Mouse (Mus musculus) spleen, adult 2 months (tissue): ENCODE measurements around the gene Tbkbp1.

Experiments
- CTCF ChIP-seq: fragments of 200-500 bp; IDR thresholded peaks from 2 replicates; pipeline ENCODE4 v1.5.1; 2011; ENCODE audit warnings: mild to moderate bottlenecking, inconsistent platforms; ENCODE audit not compliant: insufficient read depth, insufficient read length, insufficient replicate concordance; ENCODE audit errors: extremely low read depth
- POLR2A ChIP-seq: fragments of 200-500 bp; IDR thresholded peaks from 2 replicates; pipeline ENCODE4 v1.6.1; 2011; ENCODE audit warnings: low read depth, low read length, inconsistent platforms

- TF ChIP-seq POLR2A: no peak
- no peak for TF ChIP-seq CTCF
These were observed 730 bp upstream of the Tbkbp1 start for GRCm38 (mm10) chr11:97152023-97152426.
